Mouse (Mus musculus) heart, embryonic 13.5 days (tissue): ENCODE measurements at regions not wholly inside any gene's neighbourhood (a gene's known extent, or its start where the extent isn't known, plus 50 kb on each side); places are given as distances from the start of the nearest gene placed in this dataset.

Experiments used
- ATAC-seq: fragments of 200-750 bp; cut with Nextera tagmentation; 2 replicates; pipeline ENCODE4 v1.8.0; 2017; ENCODE audit warnings: moderate TSS enrichment; ENCODE audit not compliant: insufficient number of reproducible peaks, low FRiP score, low TSS enrichment; ENCODE audit errors: extremely low read depth
- H3K27ac ChIP-seq: fragments of 300-500 bp; sonication (generic); replicated peaks from 2 replicates; pipeline ENCODE4 v1.5.1; 2015; ENCODE audit warnings: moderate library complexity, mild to moderate bottlenecking, inconsistent platforms
- H3K27me3 ChIP-seq: fragments of 300-500 bp; sonication (generic); replicated peaks from 2 replicates; pipeline ENCODE4 v1.6.1; 2015; ENCODE audit warnings: mild to moderate bottlenecking, inconsistent platforms
- H3K36me3 ChIP-seq: fragments of 300-500 bp; sonication (generic); 2 replicates; pipeline ENCODE4 v1.6.1; 2015; ENCODE audit warnings: mild to moderate bottlenecking, inconsistent platforms
- H3K4me1 ChIP-seq: fragments of 300-500 bp; sonication (generic); 2 replicates; pipeline ENCODE4 v1.6.1; 2015; ENCODE audit warnings: inconsistent platforms
- H3K4me2 ChIP-seq: fragments of 300-500 bp; sonication (generic); 2 replicates; pipeline ENCODE4 v1.6.1; 2015; ENCODE audit warnings: inconsistent platforms, mild to moderate bottlenecking, moderate library complexity
- H3K4me3 ChIP-seq: fragments of 300-500 bp; sonication (generic); 2 replicates; pipeline ENCODE4 v1.5.1; 2015; ENCODE audit warnings: moderate library complexity, mild to moderate bottlenecking, inconsistent platforms
- H3K9ac ChIP-seq: fragments of 300-500 bp; sonication (generic); 2 replicates; pipeline ENCODE4 v1.6.1; 2015; ENCODE audit warnings: inconsistent platforms, mild to moderate bottlenecking, moderate library complexity
- H3K9me3 ChIP-seq: fragments of 300-500 bp; sonication (generic); 2 replicates; pipeline ENCODE4 v1.6.1; 2016; ENCODE audit warnings: inconsistent platforms
- WGBS: fragments of 180-500 bp; shearing (Covaris S2); methylation state at CpG from one replicate; pipeline ENCODE4 v1.1.7; 2015; ENCODE audit warnings: mixed read lengths; 5-methylcytosine and 5-hydroxymethylcytosine counted together

DNA sequence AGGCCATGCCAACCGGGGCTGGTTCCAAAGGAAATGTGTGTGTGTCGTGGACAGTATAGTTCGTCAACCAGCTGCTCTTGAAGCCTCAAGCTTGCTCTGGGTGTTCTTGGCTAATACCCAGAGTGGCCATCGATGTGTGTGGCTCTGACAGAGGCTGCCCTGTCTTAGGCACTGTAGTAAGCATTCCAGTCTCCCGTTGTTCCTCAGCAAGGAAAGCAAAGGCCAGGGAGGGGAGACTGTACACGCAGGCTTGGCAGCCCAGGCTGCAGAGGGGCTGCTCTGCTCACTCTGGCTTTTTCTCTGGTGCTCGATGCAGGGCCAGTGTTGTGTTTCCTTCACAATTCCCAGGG, 106.1 kb upstream of the Unc5b start:
- Histone ChIP-seq H3K9me3 (no peaks in the 10 kb centered on the region), H3K4me3 (no peak overlapping the region), H3K27me3 (no peaks in the 10 kb centered on the region; the same call in none of the 2 replicates), H3K4me2 (no peak overlapping the region), H3K9ac (no peak overlapping the region), H3K36me3 (no peaks in the 10 kb centered on the region), H3K27ac (no peak overlapping the region), H3K4me1 (peaks cover 61% of the 10 kb centered on the region)
- no peak for ATAC-seq
- WGBS = 40% methylated on average over 7 of the region's 7 CpGs

DNA sequence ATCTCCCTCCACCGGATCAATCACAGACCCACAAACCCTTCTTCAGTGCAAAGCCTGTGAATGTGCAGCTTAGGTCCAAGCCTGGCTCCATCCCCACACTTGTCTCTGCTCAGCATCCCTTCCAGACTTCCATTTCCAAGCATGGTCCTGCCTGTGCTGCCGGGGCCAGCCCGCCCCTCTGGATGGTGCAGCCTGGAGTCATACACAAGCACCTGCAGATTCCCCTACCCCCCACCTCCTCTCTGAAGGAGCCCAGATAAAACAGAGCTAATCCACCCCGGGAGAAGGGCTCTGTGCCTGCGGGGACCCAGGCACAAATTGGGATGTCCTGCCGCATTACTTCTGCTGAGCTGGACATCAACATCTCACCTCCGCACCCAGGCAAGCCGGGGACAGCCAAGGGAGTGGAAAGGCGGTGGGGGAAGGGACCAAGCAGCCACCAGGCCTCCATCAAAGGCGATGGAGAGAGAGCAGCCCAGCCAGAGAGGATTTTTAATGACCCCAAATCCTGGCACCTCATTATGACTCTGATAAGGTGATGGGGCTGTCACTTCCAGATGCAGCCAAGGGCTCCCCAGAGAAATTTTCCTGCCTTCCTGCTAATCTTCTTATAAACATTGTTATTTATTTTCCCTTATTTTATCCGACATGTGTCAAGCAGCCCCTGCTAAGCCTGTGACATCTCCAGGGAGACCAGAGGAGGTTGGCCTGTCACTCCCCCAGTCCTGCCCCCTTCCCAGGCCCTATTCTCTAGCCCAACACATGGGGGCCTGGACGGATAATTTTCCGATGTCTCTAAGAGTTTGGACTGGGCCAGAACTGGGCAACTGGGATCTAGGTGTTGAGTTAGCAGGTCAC, 105.5 kb upstream of the Unc5b start:
- Histone ChIP-seq H3K4me1 (peaks cover 65% of the 10 kb centered on the region), H3K4me2 (0 out of 2 replicates have a peak overlapping the region, but pooled peaks have one; percentile 14), H3K4me3 (no peak overlapping the region), H3K36me3 (no peaks in the 10 kb centered on the region), H3K27me3 (no peaks in the 10 kb centered on the region; the same call in none of the 2 replicates), H3K9ac (peak overlapping the region; percentile 19; the same call in 1 of the 2 replicates), H3K9me3 (no peaks in the 10 kb centered on the region), H3K27ac (no peak overlapping the region)
- ATAC-seq = no peak
- 15% methylated on average over 13 of the region's 13 CpGs for WGBS

DNA sequence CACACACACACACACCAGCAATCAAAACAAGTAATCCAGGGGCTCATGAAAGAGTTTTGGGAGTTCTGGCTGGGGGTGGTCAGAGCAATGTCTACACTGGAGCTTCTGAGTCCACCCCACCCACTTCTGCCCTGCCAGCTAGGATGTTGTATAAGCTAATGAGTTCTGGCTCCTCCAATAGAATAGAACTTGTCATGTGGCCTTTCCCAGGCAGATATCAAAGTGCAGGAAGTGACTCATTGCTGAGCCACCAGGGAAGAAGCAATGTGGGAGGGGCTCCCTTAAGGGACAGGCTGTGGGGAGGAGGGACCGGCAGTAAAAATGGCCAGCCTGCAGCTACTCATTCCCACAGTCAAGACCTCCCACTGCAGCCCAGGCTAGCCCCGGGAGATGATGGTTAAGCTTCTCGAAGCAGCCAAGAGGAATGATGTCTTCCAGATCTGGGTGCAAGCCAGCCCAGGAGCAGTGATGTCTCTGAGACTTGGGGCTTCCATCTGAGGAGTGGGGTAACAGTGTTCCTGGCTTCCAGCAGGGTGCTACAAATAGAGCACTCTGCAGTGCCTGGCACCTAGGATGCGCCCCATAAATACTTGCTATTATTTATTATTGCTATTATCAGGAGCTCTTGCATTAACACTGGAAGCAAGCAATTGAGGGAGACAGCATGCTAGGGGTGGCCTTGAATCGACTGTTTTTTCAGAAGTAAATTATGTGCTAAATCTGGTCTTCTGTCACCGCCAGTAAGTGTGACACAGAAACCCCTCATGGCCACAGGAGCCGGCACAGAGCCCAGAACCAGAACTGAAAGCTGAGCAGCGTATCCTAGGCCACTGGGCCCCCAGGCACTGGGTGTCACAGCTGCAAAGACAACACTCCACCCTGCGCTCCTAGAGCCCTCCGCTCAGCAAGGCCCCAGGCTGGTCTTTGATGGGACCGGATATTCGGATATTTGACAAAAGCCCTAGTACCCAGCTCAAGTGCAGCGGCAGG, 103.2 kb upstream of the Unc5b start:
- peaks cover 76% of the 10 kb centered on the region for H3K4me1 ChIP-seq
- peak overlapping the region; percentile 34 for H3K4me2 ChIP-seq
- peak overlapping the region; percentile 89 for H3K27ac ChIP-seq
- H3K9me3 ChIP-seq = no peaks in the 10 kb centered on the region
- 32% methylated on average over 13 of the region's 13 CpGs for WGBS
- ATAC-seq = peak; percentile 21; the same call in 1 of the 2 replicates
- H3K36me3 ChIP-seq = no peaks in the 10 kb centered on the region
- H3K27me3 ChIP-seq = no peaks in the 10 kb centered on the region; the same call in none of the 2 replicates
- H3K4me3 ChIP-seq = no peak overlapping the region
- H3K9ac ChIP-seq = peak overlapping the region; percentile 50; the same call in 1 of the 2 replicates

DNA sequence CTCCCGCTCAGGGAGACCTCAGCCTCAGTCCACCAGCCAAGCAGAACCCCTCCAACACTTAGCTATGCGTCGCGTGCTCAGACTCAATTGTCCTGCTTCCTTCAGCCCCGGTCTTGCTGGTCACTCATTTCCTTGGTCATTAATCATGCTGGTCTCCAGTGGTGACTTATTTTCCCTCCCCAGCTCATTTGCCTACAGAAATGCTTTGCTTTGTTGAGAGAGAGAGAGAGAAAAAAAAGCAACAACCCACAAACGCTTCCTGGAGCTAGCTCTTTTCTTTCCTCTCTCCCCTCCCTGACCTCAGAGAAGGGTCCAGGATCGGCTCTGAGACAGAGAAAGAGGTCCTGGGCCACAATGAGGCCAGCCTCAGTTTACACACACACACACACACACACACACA, 102.5 kb upstream of the Unc5b start:
- H3K27me3 ChIP-seq = no peaks in the 10 kb centered on the region; the same call in none of the 2 replicates
- peak overlapping the region; percentile 89 for H3K27ac ChIP-seq
- H3K36me3 ChIP-seq = no peaks in the 10 kb centered on the region
- no peaks in the 10 kb centered on the region for H3K9me3 ChIP-seq
- 0 out of 2 replicates have a peak overlapping the region, but pooled peaks have one; percentile 16 for H3K9ac ChIP-seq
- peaks cover 83% of the 10 kb centered on the region for H3K4me1 ChIP-seq
- ATAC-seq = no peak
- no peak overlapping the region for H3K4me3 ChIP-seq
- peak overlapping the region; percentile 34 for H3K4me2 ChIP-seq
- 20% methylated on average over 7 of the region's 7 CpGs for WGBS

DNA sequence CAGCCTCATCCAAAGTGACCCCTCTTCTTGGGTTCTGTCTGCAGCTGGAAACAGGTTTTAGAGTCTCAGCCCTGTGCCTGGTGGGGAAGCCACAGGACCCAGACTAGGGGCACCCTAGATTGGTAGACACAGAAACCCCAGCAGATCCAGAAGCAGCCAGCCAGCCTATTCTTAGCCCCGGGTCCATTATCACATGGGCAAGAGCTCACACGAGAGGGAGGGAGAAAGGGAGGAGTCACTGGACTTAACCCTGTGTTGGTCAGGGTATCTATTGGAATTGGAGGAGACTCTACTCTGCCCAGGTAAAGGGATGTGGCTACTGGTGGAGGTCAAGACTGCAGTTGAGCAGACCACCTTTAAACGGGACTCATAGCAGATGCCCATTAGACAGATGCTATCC, 101.5 kb upstream of the Unc5b start:
- ATAC-seq = no peak
- Histone ChIP-seq H3K4me1 (peaks cover 91% of the 10 kb centered on the region), H3K27me3 (no peaks in the 10 kb centered on the region; the same call in 1 of the 2 replicates), H3K9me3 (no peaks in the 10 kb centered on the region), H3K27ac (peak overlapping the region; percentile 89), H3K4me3 (no peak overlapping the region), H3K4me2 (peak overlapping the region; percentile 51), H3K36me3 (no peaks in the 10 kb centered on the region), H3K9ac (peak overlapping the region; percentile 65)
- WGBS = 21% methylated on average over 3 of the region's 3 CpGs

DNA sequence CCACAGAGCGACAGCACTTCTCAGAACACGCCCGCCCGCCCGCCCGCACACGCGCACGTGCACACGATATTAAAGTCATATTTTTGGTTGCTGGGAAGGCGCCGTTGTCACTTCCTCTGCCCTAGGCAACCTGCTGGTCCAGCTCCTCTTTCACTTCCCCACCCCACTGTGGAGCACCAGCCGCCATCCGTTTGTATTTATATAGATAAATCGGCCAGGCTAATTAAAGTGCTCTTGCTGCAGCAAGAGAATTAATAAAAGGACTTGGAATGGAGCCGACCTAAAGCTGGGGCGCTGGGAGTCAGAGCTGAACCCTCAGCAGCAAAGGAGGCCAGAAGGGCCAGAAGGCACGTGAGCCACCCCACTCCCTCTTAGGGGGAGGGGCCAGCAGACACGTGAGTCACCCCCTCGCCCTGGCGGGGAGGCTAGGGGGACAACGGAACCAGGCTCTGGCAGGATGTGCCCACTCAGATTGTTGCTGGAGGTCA, 100.6 kb upstream of the Unc5b start:
- peak overlapping the region; percentile 89 for H3K27ac ChIP-seq

DNA sequence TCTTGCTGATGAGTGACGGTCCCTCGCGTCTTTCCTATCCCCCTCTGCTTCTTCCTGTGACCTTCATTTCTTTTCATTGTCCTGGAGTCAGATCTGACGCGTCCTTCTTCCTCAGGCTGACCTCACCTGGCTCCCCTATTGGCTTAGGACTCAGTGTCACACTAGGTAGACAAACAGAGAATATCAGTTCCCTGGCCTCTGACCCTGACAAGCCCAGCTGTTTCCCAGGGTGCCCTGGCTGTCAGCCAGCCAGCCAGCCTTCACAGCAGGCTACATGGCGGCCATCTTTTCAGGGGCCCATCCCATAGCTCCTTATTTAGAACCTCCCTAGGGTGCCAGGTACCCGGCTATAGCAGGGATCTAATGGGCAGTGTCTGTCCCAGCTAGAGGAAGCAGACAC, 97.3 kb upstream of the Unc5b start:
- Histone ChIP-seq H3K36me3 (no peaks in the 10 kb centered on the region), H3K4me1 (peaks cover 85% of the 10 kb centered on the region), H3K4me3 (no peak overlapping the region), H3K9ac (no peak overlapping the region; the same call in 1 of the 2 replicates), H3K27me3 (no peaks in the 10 kb centered on the region; the same call in 1 of the 2 replicates), H3K4me2 (no peak overlapping the region), H3K9me3 (no peaks in the 10 kb centered on the region), H3K27ac (peak overlapping the region; percentile 80)
- WGBS = 51% methylated on average over 7 of the region's 7 CpGs
- no peak for ATAC-seq

More for the DNA sequence above, 100.6 kb upstream of the Unc5b start:
- Histone ChIP-seq H3K4me2 (0 out of 2 replicates have a peak overlapping the region, but pooled peaks have one; percentile 51), H3K27me3 (no peaks in the 10 kb centered on the region; the same call in 1 of the 2 replicates), H3K9ac (peak overlapping the region; percentile 65; the same call in 1 of the 2 replicates), H3K9me3 (no peaks in the 10 kb centered on the region), H3K36me3 (no peaks in the 10 kb centered on the region), H3K4me3 (no peak overlapping the region), H3K4me1 (peaks cover 89% of the 10 kb centered on the region)
- no peak for ATAC-seq
- 52% methylated on average over 22 of the region's 22 CpGs for WGBS

DNA sequence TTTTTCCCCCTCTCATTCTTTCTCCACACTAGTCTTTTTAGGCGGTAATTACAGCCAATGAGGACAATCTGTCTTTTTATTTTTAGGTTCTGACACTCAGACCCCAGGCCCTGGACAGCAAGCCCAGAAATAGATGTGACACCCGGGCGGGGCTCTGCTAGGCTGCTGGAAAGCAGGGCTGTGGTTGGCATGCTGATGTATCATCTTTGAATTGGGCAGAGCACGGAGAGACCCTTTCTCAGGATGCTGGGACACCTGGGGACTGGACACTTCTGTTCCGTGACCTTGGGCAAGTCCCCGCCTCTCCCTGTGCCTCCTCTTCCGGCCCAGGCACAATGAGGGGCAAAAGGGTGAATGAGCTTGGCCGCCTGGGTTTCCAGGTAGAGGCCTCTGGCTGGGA, 96.8 kb upstream of the Unc5b start:
- H3K4me1 ChIP-seq = peaks cover 80% of the 10 kb centered on the region
- peak overlapping the region; percentile 80 for H3K27ac ChIP-seq

DNA sequence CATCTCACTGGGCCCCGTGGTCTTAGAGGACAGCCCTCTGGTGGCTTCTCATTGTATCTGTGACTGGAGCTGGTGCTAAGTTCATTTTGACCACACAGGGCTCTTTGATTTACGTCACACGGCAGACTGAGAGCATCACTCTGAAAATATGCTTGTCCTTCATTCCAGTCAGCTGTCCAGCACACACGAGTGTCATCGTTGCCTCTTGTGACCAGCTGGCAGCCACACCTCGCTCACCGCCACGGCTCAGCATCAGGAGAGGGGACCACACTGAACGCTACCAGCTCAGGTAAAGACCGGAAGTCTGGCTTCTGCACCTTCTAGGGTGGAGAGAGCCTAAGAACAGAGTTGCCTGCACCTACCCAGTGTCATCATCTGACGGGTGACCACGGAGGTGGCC, 95.3 kb upstream of the Unc5b start:
- H3K4me1 ChIP-seq = peaks cover 65% of the 10 kb centered on the region
- 73% methylated on average over 12 of the region's 12 CpGs for WGBS
- no peaks in the 10 kb centered on the region for H3K36me3 ChIP-seq
- H3K27ac ChIP-seq = no peak overlapping the region
- no peak overlapping the region for H3K4me3 ChIP-seq
- ATAC-seq = no peak
- H3K4me2 ChIP-seq = no peak overlapping the region
- no peaks in the 10 kb centered on the region for H3K9me3 ChIP-seq
- no peak overlapping the region for H3K9ac ChIP-seq
- peaks cover 5% of the 10 kb centered on the region; the same call in 1 of the 2 replicates for H3K27me3 ChIP-seq

More for the DNA sequence above, 96.8 kb upstream of the Unc5b start:
- Histone ChIP-seq H3K4me2 (no peak overlapping the region), H3K36me3 (no peaks in the 10 kb centered on the region), H3K4me3 (no peak overlapping the region), H3K27me3 (no peaks in the 10 kb centered on the region; the same call in 1 of the 2 replicates), H3K9ac (peak overlapping the region; percentile 58; the same call in 1 of the 2 replicates), H3K9me3 (no peaks in the 10 kb centered on the region)
- no peak for ATAC-seq
- 32% methylated on average over 8 of the region's 8 CpGs for WGBS

DNA sequence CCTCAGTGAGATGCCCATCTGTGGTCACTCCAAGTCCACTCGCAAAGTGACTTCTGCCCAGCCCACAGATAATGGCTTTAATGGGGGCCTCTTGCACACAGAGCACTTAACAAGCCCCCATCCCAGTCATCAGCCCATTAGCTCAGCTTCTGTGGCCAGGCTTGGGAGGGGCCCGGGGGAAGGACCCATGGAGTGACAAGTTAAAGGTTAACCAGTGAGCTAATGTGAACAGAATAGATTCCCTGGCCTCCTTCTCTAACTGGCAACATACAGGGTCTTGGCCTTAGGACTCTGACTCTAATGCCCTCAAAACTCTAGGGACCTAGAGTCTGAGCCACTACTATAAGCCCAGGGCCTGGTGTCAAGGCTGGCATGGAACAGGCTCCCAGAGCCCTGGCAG, 94.3 kb upstream of the Unc5b start:
- no peak overlapping the region for H3K4me3 ChIP-seq
- peaks cover 63% of the 10 kb centered on the region for H3K4me1 ChIP-seq
- H3K9me3 ChIP-seq = no peaks in the 10 kb centered on the region
- H3K9ac ChIP-seq = peak overlapping the region; percentile 30
- WGBS = 51% methylated on average over 2 of the region's 2 CpGs
- ATAC-seq = no peak
- H3K36me3 ChIP-seq = no peaks in the 10 kb centered on the region
- no peak overlapping the region for H3K4me2 ChIP-seq
- H3K27me3 ChIP-seq = peaks cover 5% of the 10 kb centered on the region; the same call in 1 of the 2 replicates
- peak overlapping the region; percentile 66 for H3K27ac ChIP-seq
